Mouse (Mus musculus) CH12.LX (cell line): ENCODE measurements around the gene Abtb2. TPM values are rescaled to one million over a fixed set of nuclear protein-coding genes. Genes with fewer than 3 reads are reported as not detected.

Source experiments
- DNase-seq: peaks from one replicate; pipeline ENCODE4 v3.0.0-alpha.2; 2013; ENCODE audit errors: extremely low read depth
- H3K27ac ChIP-seq: 2 replicates; pipeline ENCODE4 v1.5.1; 2012; ENCODE audit warnings: low read depth, mild to moderate bottlenecking, control low read depth, moderate library complexity; ENCODE audit not compliant: insufficient read depth
- H3K27me3 ChIP-seq: replicated peaks from 2 replicates; pipeline ENCODE3; 2012; ENCODE audit warnings: inconsistent platforms
- H3K36me3 ChIP-seq, 2 experiments: replicated peaks in 1 of 2; 2 replicates each; pipeline versions ENCODE3 to v1.6.1; 2012; ENCODE audit warnings: inconsistent platforms in 1 of 2, low read length in 1 of 2, mild to moderate bottlenecking in 1 of 2, mixed read lengths in 1 of 2, moderate library complexity in 1 of 2; ENCODE audit not compliant: control insufficient read depth in 1 of 2, insufficient read depth in 1 of 2
- H3K4me1 ChIP-seq, 2 experiments: 2 replicates each; pipeline ENCODE4 v1.6.1; 2012; ENCODE audit warnings: inconsistent platforms in 1 of 2, moderate library complexity in 1 of 2; ENCODE audit not compliant: insufficient read depth in 2 of 2, control insufficient read depth in 1 of 2
- H3K4me2 ChIP-seq: 2 replicates; pipeline ENCODE4 v1.6.1; 2012; ENCODE audit warnings: low read depth, mild to moderate bottlenecking, control low read depth; ENCODE audit not compliant: poor library complexity, insufficient read depth, severe bottlenecking
- H3K4me3 ChIP-seq, 3 experiments: fragments of 150-350 bp in 1 of 3; sonication (generic) in 1 of 3; replicated peaks in 1 of 3; 2 replicates each; pipeline versions ENCODE3 to v1.5.1; 2011 to 2012; ENCODE audit warnings: low read depth in 2 of 3, low read length in 2 of 3, mild to moderate bottlenecking in 2 of 3, moderate library complexity in 2 of 3, control low read depth in 1 of 3, improper control_type of control experiment in 1 of 3, inconsistent platforms in 1 of 3, mixed read lengths in 1 of 3; ENCODE audit not compliant: poor library complexity in 1 of 3
- H3K79me2 ChIP-seq: replicated peaks from 2 replicates; pipeline ENCODE4 v1.6.1; 2012; ENCODE audit warnings: mild to moderate bottlenecking, moderate library complexity; ENCODE audit not compliant: control insufficient read depth, poor library complexity, insufficient read depth, severe bottlenecking; ENCODE audit errors: extremely low read depth
- H3K9ac ChIP-seq: 2 replicates; pipeline ENCODE4 v1.6.1; 2012; ENCODE audit warnings: low read depth, mild to moderate bottlenecking, control low read depth, moderate library complexity; ENCODE audit not compliant: insufficient read depth
- H3K9me3 ChIP-seq: replicated peaks from 2 replicates; pipeline ENCODE3; 2012; ENCODE audit warnings: low read length, inconsistent platforms, mixed read lengths
- CHD1 ChIP-seq: IDR thresholded peaks from 2 replicates; pipeline ENCODE4 v1.6.1; 2012; ENCODE audit warnings: low read depth, low read length, improper control_type of control experiment, inconsistent platforms
- CHD2 ChIP-seq: IDR thresholded peaks from 2 replicates; pipeline ENCODE4 v1.6.1; 2011; ENCODE audit warnings: low read length, improper control_type of control experiment
- CTCF ChIP-seq, 2 experiments: IDR thresholded peaks in 1 of 2; conservative IDR thresholded peaks in 1 of 2; 2 replicates each; pipeline ENCODE4 v1.5.1; 2011 to 2012; ENCODE audit warnings: low read depth in 2 of 2, low read length in 2 of 2, improper control_type of control experiment in 1 of 2, inconsistent platforms in 1 of 2, mild to moderate bottlenecking in 1 of 2, moderate library complexity in 1 of 2
- ETS1 ChIP-seq: conservative IDR thresholded peaks from 2 replicates; pipeline ENCODE4 v1.6.1; 2012; ENCODE audit warnings: low read depth, mild to moderate bottlenecking, inconsistent platforms, low read length, improper control_type of control experiment, moderate library complexity
- GABPA ChIP-seq: IDR thresholded peaks from 2 replicates; pipeline ENCODE4 v1.6.1; 2012; ENCODE audit warnings: low read depth, low read length, improper control_type of control experiment, inconsistent platforms; ENCODE audit not compliant: insufficient replicate concordance
- JUN ChIP-seq: IDR thresholded peaks from 2 replicates; pipeline ENCODE4 v1.6.1; 2011; ENCODE audit warnings: low read depth, mild to moderate bottlenecking, low read length, improper control_type of control experiment, moderate library complexity; ENCODE audit not compliant: insufficient read depth
- KAT2A ChIP-seq: IDR thresholded peaks from 2 replicates; pipeline ENCODE4 v1.6.1; 2012; ENCODE audit warnings: low read length, improper control_type of control experiment, inconsistent platforms; ENCODE audit not compliant: insufficient replicate concordance
- MAX ChIP-seq: IDR thresholded peaks from 2 replicates; pipeline ENCODE4 v1.6.1; 2011; ENCODE audit warnings: low read length, improper control_type of control experiment
- MAZ ChIP-seq: IDR thresholded peaks from 2 replicates; pipeline ENCODE4 v1.6.1; 2012; ENCODE audit warnings: low read depth, mild to moderate bottlenecking, inconsistent platforms, low read length, improper control_type of control experiment, moderate library complexity
- MEF2A ChIP-seq: IDR thresholded peaks from 2 replicates; pipeline ENCODE4 v1.6.1; 2014; ENCODE audit warnings: low read depth, mild to moderate bottlenecking, inconsistent platforms, low read length, improper control_type of control experiment, borderline replicate concordance
- MXI1 ChIP-seq: IDR thresholded peaks from 2 replicates; pipeline ENCODE4 v1.6.1; 2011; ENCODE audit warnings: mild to moderate bottlenecking, low read depth, low read length, improper control_type of control experiment
- NELFE ChIP-seq: IDR thresholded peaks from 2 replicates; pipeline ENCODE4 v1.6.1; 2011; ENCODE audit warnings: low read depth, low read length, improper control_type of control experiment
- PAX5 ChIP-seq: IDR thresholded peaks from 2 replicates; pipeline ENCODE4 v1.6.1; 2012; ENCODE audit warnings: low read length, inconsistent platforms, mixed read lengths
- POLR2AphosphoS2 ChIP-seq: IDR thresholded peaks from 2 replicates; pipeline ENCODE4 v1.6.1; 2011; ENCODE audit warnings: low read depth, low read length, improper control_type of control experiment
- RAD21 ChIP-seq: IDR thresholded peaks from 2 replicates; pipeline ENCODE4 v1.6.1; 2011; ENCODE audit warnings: low read depth, mild to moderate bottlenecking, low read length, improper control_type of control experiment, moderate library complexity
- RCOR1 ChIP-seq: conservative IDR thresholded peaks from 2 replicates; pipeline ENCODE4 v1.6.1; 2012; ENCODE audit warnings: low read depth, mild to moderate bottlenecking, inconsistent platforms, low read length, improper control_type of control experiment
- TCF12 ChIP-seq: IDR thresholded peaks from 2 replicates; pipeline ENCODE4 v1.6.1; 2014; ENCODE audit warnings: low read depth, mild to moderate bottlenecking, inconsistent platforms, low read length, improper control_type of control experiment
- USF2 ChIP-seq: conservative IDR thresholded peaks from 2 replicates; pipeline ENCODE4 v1.6.1; 2011; ENCODE audit warnings: low read depth, low read length, improper control_type of control experiment
- ZC3H11A ChIP-seq: IDR thresholded peaks from 2 replicates; pipeline ENCODE4 v1.6.1; 2012; ENCODE audit warnings: low read depth, mild to moderate bottlenecking, inconsistent platforms, low read length, improper control_type of control experiment
- ZNF384 ChIP-seq: IDR thresholded peaks from 2 replicates; pipeline ENCODE4 v1.6.1; 2012; ENCODE audit warnings: low read depth, low read length, improper control_type of control experiment, inconsistent platforms
- dilution Hi-C: fragments of 300-500 bp; cut with MboI; formaldehyde crosslinking; loops from 2 replicates; pipeline ENCODE4 v1.14.3; 2020; ENCODE audit warnings: low sequenced_read_pairs; ENCODE audit not compliant: extremely low pct_unique_long_range_greater_than_20kb, extremely low pct_ligation_motif_present
- in situ Hi-C: fragments of 300-500 bp; cut with MboI; formaldehyde crosslinking; loops from 3 replicates; pipeline ENCODE4 v1.14.3; 2019; ENCODE audit warnings: low sequenced_read_pairs, low pct_ligation_motif_present, low pct_unique_long_range_greater_than_20kb, mixed read lengths
- polyA plus RNA-seq: library from polyadenylated mRNA; unstranded; fragments of >175 nt; gene quantifications from 2 replicates; pipeline ENCODE4 v1.2.1, GENCODE M21; 2012; ENCODE audit warnings: low read depth; ENCODE audit not compliant: insufficient read length
- total RNA-seq, 2 experiments: library from RNA; depleted of rRNA; stranded (reverse); fragments of 300-350 nt in 1 of 2; fragments of >200 nt in 1 of 2; gene quantifications; 2 replicates each; pipeline ENCODE4 v1.2.3; 2012 to 2014

Abtb2 gene
- total and polyA plus RNA-seq, 3 experiments = 2.9 to 7.7 (median 3.8) TPM

- DNase-seq = no peak
- dilution Hi-C loops (no loop called here), in situ Hi-C loops (loop anchor here (10.0 kb wide), 1 partner anchor 259 kb away; no protein-coding TSS in a partner anchor)
- Histone ChIP-seq H3K4me3 (no peak overlapping the region), H3K27ac (no peak overlapping the region), H3K4me1 (peaks cover 0 to 7% of the 10 kb centered on the region in 2 experiments; a peak in 2 of 4 replicates), H3K79me2 (no peaks in the 10 kb centered on the region), H3K4me2 (no peak overlapping the region), H3K9me3 (no peaks in the 10 kb centered on the region), H3K36me3 (peaks cover 62 to 96% of the 10 kb centered on the region in 2 experiments), H3K9ac (no peak overlapping the region), H3K27me3 (no peaks in the 10 kb centered on the region)
- TF ChIP-seq MXI1 = no peak
- TF ChIP-seq JUN = no peak
- no peak for TF ChIP-seq MAZ
- no peak for TF ChIP-seq ETS1
- TF ChIP-seq POLR2AphosphoS2 = no peak
Observed at GRCm38 (mm10) chr2:103746096-103746495, 180.0 kb downstream of the Abtb2 start.

DNA sequence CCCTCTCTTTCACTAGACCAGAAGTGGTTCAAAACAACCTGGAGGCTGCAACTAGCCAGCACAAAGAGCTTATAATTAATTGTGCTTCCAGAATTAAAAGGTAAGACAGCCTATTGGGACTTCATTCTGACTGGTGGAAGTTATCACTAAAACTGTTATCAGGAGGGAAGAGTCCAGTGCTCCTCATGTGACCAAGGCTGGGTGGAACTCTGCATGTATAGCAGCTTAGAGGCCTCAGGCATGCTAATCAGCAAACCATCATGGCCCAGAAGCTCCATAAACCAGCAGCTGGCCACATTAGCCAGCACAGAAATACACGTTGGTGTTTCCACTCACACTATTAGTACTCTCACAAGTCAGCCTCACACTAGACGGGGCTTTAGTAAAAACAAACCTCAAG is 180.7 kb downstream of the Abtb2 start:
- Histone ChIP-seq H3K4me3 (no peak overlapping the region), H3K4me1 (peaks cover 0 to 3% of the 10 kb centered on the region in 2 experiments; a peak in 1 of 4 replicates), H3K9ac (no peak overlapping the region), H3K27ac (no peak overlapping the region), H3K36me3 (peaks cover 65 to 96% of the 10 kb centered on the region in 2 experiments), H3K79me2 (no peaks in the 10 kb centered on the region)
- in situ Hi-C loops = loop anchor here (10.0 kb wide), 1 partner anchor 258 kb away; no protein-coding TSS in a partner anchor
- DNase-seq = no peak
- TF ChIP-seq ZNF384 (no peak), TCF12 (no peak), GABPA (no peak), ZC3H11A (no peak), MEF2A (no peak), NELFE (no peak)
- TF ChIP-seq, all 38 proteins: peak for 0
- no peaks in the 10 kb centered on the region for H3K9me3 ChIP-seq
- dilution Hi-C loops = no loop called here
- H3K4me2 ChIP-seq = no peak overlapping the region
- no peaks in the 10 kb centered on the region for H3K27me3 ChIP-seq

DNA sequence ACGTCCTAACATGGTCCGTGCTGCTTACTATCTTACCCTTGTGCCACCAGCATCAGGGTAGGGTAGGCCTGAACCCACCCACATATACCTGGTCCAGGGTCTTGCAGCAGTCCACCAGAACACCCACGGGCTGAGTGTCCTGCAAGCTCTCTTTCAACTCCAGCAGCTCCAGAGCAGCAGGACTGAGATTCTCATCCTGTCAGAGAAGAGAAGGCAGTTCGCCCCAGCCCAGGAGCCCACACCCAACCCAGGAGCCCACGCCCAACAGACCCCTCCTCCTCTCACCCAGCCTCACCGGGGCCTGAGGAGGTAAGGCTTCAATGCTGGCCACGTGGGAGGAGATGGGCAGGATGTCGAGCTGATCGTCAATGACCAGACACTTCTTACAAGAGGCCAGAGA is 181.8 kb downstream of the Abtb2 start:
- Histone ChIP-seq H3K4me3 (no peak overlapping the region), H3K4me2 (no peak overlapping the region), H3K4me1 (no peaks in the 10 kb centered on the region), H3K9ac (no peak overlapping the region), H3K79me2 (no peaks in the 10 kb centered on the region), H3K36me3 (peaks cover 65 to 95% of the 10 kb centered on the region in 2 experiments), H3K9me3 (no peaks in the 10 kb centered on the region), H3K27me3 (no peaks in the 10 kb centered on the region), H3K27ac (no peak overlapping the region)
- no peak for TF ChIP-seq JUN
- TF ChIP-seq CHD2 = no peak
- TF ChIP-seq CTCF (conservative IDR thresholded peaks at IDR 0.05 in 1 of 2, IDR thresholded peaks at IDR 0.05 in 1 of 2; ENCODE audit: low read depth in 2 of 2, low read length in 2 of 2) = no peak
- TF ChIP-seq RAD21 = no peak
- no peak for TF ChIP-seq POLR2AphosphoS2
- no peak for TF ChIP-seq KAT2A
- TF ChIP-seq CHD1 = no peak
- TF ChIP-seq PAX5 = no peak
- TF ChIP-seq MAX = no peak
- no peak for TF ChIP-seq USF2
- no peak for TF ChIP-seq RCOR1
- no peak for TF ChIP-seq MEF2A
- no peak for TF ChIP-seq ZNF384
- dilution Hi-C loops = no loop called here
- no peak for DNase-seq
- in situ Hi-C loops = loop anchor here (10.0 kb wide), 1 partner anchor 257 kb away; no protein-coding TSS in a partner anchor
